Mouse (Mus musculus) adrenal gland, postnatal 10 days (tissue): Measurements from ENCODE around the gene Ift122. TPM values are rescaled to one million over a fixed set of nuclear protein-coding genes. Genes with fewer than 3 reads are reported as not detected.

Experiments
- DNase-seq: peaks from one replicate; pipeline ENCODE4 v3.0.0; 2021; ENCODE audit warnings: mixed read lengths
- total RNA-seq, 2 experiments: library from RNA; stranded (reverse); gene quantifications; 2 replicates each; pipeline ENCODE4 v1.2.3; 2021

The Ift122 gene
- total RNA-seq, 2 experiments from 2014 or later: 13.4 to 16.0 TPM

DNA sequence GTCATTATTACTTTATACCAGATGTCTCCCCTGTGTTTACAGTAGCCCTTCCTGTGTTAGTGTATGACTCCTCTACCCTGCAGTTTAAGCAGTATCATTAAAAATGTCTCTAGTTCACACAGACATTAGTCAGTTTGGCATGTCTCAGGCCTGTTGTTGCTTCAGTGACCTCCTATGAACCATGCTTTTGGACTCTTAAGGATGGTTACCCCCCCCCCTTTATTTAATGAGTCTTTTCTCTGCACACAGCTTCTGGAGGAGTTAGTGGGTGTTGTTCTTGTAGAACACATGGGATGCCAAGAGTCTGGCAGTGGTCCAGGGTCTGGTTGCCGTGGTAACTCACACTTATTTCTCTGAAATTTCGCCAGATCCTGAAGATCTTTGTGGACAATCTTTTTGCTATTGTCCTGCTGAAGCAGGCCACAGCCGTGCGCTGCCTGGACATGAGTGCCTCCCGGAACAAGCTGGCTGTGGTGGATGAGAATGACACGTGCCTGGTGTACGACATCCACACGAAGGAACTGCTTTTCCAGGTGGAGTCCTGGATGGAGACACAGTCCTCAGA is 38.3 kb downstream of the Ift122 start:
- DNase-seq: peak; percentile 60

DNA sequence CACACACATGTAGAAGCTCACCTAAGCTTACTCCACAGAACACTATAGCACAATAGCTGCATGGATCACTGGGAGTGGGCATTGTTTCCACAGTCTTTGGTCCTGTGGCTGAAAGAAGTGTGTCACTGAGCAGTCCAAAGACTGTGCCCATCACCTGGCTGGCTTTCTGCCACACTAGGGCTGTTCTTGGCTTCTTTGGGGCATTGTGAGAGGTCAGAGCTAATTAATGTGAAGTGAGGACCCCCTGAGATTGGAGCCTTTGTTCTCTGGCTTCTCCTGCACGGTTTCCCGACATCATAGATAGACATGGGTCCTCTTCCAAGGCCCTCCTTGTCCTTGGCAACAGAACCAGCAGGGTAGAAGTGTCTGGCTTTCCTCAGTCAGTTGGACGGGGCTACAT is 39.1 kb downstream of the Ift122 start:
- DNase-seq: no peak

DNA sequence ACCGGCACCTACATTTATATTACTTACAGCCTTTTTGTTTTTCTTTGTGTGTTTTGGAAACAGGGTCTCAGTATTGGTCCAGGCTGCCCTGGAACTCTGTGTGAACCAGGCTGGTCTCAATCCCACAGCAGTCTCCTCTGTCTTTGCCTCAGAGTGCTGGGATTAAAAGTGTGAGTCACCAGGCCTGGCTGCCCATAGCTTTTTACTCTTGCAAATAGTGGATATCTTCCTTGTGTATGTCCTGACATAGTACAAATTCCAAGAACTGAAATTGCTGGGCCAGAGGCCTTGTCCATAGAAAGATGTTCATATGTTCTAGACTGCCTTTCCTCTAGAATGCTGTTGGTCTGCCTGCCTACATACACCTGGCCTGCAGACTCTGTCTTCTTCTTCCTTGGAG is 43.1 kb downstream of the Ift122 start:
- no peak for DNase-seq

- peak; percentile 71 for DNase-seq
Observed at GRCm38 (mm10) chr6:115897117-115897516, 43.8 kb downstream of the Ift122 start.

GRCm38 (mm10) chr6:115897926-115898520 is 44.8 kb downstream of the Ift122 start:
- DNase-seq: no peak

DNA sequence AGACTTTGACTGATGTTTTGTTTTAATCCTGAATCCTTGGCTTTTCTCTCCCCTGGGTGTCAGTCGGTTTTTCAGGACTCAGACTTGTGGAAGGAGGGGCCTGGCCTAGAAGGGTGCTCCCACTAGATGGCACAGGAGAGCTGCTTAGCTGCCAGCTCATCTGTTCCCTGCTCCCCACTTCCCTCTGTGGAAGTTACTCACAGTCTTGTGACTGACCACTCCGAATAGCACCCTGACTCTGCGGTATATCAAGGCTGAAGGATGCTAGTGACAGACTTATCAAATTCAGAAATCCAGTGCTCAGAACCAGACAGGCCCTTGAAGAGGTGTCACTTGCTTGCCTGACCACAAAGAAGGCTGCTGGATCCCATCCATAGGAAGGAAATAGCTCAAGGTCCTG is 47.8 kb downstream of the Ift122 start:
- peak; percentile 87 for DNase-seq

GRCm38 (mm10) chr6:115901489-115901931 is 48.2 kb downstream of the Ift122 start:
- DNase-seq: peak; percentile 74

DNA sequence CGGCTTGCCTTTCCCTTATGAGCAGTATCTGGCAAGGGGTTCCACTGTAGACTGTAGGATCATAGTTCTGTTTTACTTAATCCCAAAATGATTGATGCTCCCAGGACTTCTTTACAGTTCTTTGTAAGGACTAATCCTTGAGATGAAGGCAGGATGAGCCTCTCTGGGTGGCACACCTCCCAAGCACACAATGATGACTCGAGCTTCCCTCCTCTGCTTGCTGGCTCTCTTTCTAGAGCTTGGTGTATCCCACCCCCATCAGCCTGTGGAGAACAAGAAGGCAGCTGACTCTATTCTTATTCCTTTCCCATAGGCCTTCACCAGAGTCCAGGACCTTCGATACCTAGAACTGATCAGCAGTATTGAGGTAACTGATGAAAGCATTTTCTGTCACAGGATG is 49.3 kb downstream of the Ift122 start:
- DNase-seq: no peak

GRCm38 (mm10) chr6:115905568-115905967 is 52.3 kb downstream of the Ift122 start:
- DNase-seq: no peak

DNA sequence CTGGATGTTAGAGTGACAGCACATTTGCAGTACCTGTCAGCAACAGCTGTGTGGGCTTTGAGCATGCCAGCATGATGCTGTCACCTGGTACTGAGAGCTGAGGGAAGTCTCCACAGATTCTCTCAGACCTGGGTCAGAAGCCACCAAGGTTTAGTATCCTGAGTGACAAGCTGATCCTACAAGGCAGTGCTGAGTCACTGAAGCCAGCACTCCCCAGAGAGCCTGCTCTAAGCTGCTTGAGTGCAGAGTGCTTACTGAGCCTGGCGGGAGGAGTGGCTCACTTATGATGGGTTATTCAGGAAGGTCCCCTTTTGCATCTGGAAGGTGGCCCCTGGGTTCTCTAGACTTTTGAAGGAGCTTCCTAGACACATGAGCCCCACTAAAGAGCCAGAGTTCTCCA is 53.2 kb downstream of the Ift122 start:
- no peak for DNase-seq

DNA sequence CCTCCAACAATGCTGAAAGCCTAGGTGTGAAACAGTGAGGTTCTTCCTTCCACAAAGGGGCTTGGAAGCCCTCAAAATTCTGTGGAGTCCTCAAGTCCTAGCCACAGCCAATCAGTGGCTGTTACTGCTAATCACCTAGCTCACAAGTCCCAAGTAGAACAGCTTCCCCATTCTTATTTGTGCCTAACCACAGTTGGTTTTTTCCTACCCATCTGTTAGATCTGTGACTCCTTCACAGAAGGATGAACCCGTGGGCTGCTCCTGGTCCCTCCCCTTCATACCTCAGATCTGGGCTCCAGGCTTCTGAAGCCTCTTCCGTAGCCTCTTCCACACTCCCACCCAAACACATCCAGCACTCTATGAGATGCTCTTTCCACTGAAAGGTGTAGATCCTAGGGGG is 53.6 kb downstream of the Ift122 start:
- no peak for DNase-seq

DNA sequence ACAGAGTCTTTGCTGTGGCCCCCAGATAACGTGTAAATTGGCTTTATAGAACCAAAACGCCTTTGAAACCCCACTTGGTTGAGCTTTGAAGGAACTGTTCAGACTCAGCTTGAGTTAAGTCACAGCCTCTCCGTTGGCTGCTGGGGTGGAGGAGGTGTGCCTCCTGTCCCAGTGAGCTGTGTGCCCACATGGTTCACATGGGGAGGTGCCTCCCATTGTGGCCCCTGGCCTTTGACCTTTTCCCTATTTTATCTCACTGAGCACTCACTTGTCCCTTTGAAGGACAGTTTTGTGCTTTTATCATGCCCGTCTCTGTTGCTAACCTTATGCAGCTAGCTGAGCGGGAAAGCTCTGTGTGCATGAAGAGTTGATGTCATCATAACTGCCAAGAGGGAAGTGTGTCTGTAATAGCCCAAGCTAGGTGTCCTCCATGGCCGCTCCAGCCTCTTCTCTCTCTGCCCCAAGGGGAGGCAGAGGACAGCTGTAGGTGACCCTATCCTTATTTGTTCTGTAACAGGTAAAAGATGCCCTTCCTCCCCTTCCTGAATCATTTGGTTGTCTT is 55.2 kb downstream of the Ift122 start:
- DNase-seq: peak; percentile 51

DNA sequence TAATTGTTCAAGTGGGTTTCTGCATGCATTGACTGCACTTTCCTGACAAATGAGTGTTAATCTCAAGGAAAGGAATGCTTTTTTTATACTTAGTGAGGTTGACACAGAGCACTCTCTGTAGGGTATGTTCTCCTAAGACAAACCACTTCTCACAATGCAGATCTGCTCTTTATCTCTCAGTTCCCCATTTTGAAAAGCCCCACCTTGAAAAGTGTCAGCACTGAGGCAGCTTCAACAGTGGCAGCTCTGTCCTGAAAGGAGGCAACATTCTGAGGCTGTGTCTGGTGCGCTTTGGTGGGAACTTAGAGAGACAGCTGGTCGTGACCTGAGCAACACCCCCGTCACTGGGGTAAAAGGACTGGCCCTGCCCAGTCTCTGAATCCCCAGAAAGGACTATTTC is 55.8 kb downstream of the Ift122 start:
- no peak for DNase-seq

- peak; percentile 63 for DNase-seq
Observed at GRCm38 (mm10) chr6:115909940-115910339, 56.7 kb downstream of the Ift122 start.

- DNase-seq: no peak
Observed at GRCm38 (mm10) chr6:115911763-115912162, 58.5 kb downstream of the Ift122 start.

- no peak for DNase-seq
Observed at GRCm38 (mm10) chr6:115913482-115913881, 60.2 kb downstream of the Ift122 start.

- no peak for DNase-seq
Observed at GRCm38 (mm10) chr6:115914511-115915202, 61.4 kb downstream of the Ift122 start.

DNA sequence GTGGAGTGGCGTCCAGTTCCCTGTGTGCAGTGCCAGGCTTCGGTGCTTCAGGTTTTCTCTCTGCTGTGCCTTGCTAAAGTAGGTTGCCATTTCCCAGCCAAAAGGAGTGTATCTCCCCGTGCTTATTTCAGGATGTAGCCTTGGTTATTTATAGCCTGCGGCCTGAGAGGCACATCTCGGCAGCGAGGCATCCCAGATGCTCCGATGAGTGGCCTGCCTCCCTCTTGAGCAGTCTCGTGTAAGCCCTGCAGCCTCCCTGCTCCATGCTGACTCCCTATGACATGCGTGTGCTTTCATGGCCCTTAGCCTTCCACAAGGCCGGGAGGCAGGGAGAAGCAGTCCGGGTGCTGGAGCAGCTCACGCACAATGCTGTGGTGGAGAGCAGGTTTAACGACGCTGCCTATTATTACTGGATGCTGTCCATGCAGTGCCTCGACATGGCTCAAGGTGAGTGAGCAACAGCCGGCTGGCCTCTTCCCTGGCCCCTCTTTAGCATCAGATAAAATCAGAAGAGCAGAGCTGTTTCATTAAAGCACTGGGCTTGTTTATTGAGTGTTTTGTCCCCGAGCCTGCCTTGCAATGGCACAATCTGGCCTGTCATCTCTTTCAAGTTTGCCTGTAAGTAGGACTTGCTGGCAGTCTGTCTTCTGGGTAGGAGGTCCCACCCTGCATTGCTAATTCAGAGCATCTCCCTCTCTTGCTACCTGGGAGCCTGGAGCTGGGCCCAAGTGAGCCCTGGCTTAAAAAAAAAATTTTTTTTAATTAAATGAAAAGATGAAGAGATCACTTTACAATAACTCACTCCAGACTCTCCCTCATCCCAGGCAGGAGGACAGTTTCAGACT is 62.6 kb downstream of the Ift122 start:
- no peak for DNase-seq

GRCm38 (mm10) chr6:115916611-115917010 is 63.3 kb downstream of the Ift122 start:
- no peak for DNase-seq

DNA sequence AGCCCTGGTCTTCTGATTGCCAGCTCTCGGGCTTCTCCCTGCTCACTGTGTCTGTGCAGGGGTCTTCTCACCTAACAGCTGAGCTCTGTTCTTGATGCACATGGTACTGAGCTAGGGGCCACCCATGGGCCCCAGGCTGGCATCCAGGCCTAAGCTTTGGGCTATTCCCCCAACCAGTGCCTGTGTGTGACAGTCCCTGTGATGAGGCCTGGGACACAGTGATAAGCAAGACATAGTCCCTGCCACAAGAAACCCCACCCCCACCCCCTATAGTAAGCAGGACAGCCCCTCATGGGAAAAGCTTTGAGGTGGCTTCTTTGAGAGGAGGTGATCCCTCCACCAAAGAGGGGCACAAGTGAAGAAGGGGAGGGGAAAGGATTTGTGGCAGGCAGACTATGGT is 65.3 kb downstream of the Ift122 start:
- no peak for DNase-seq

DNA sequence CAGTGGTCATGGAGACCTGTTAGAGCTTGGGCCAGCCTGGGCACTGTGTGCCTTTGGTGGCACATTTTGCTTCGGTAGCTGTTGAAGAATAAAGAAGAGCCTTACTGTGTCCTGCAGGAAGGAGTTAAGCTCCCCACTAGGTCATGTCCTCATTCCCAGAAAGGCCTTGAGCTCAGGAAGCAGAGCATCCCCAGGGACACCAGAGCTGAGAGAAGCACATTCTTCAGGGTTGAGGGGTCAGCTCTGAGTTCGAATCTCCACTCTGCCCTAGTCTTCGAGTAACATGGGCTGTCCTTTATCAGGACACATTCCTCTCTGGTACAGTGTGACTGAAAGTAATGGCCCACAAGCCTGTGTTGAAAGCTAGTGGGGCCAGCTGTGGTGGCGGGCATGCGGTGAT is 66.6 kb downstream of the Ift122 start:
- no peak for DNase-seq

DNA sequence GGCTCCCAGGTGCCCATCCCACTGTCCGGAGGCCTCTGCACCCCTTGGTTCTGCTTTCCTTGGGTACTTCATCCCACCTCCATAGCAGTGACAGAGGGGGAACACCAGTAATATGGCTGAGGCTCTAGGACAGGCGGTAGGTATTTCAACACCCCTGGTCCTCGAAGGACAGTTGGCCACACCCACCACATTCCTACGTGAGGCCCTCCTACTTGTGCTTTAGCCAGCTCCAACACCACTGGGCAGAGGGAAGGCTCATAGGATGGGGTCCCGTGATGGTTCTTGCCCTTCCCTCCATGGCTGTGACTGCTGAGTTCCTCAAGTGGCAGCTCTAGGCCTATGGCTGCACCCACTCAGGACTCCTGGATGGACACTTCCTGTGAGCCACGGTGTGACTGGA is 71.6 kb downstream of the Ift122 start:
- peak; percentile 44 for DNase-seq

DNA sequence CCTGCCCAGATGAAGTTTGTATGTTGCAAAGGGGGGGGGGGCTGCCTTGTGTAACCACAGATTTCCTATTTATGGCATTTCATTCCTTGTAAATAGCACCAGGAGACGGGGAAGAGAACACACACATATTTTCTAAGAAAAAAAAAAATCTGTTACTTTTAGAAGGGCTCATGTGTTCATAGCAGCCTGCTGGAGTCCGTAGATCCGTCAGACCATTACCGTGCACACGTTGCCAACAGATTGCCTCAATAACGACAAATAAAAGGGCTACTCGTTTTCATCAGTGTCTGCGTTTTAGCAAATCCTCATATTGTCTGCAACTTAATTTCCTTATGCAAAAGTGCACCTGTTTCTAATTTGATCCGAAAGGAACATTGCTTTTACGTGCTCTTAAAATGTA is 73.1 kb downstream of the Ift122 start:
- DNase-seq: no peak
